Mouse (Mus musculus) myocyte (in vitro differentiated cells): ENCODE results near the gene Pah.

Source experiments
- CEBPB ChIP-seq: IDR thresholded peaks from 2 replicates; pipeline ENCODE4 v1.6.1; 2011; ENCODE audit warnings: mild to moderate bottlenecking, moderate library complexity; ENCODE audit not compliant: poor library complexity, insufficient read depth, severe bottlenecking
- E2F4 ChIP-seq: IDR thresholded peaks from one replicate; pipeline ENCODE4 v1.6.1; 2011; ENCODE audit warnings: mild to moderate bottlenecking, control low read depth, moderate library complexity; ENCODE audit not compliant: insufficient read depth
- MAX ChIP-seq: IDR thresholded peaks from one replicate; pipeline ENCODE4 v1.6.1; 2011; ENCODE audit warnings: low read depth, mild to moderate bottlenecking, control low read depth
- MYOG ChIP-seq, 3 experiments: IDR thresholded peaks; one replicate each; pipeline ENCODE4 v1.6.1; 2011; ENCODE audit warnings: control low read depth in 2 of 3, low read depth in 2 of 3, mild to moderate bottlenecking in 2 of 3; ENCODE audit not compliant: insufficient read length in 2 of 3, control insufficient read depth in 1 of 3, insufficient read depth in 1 of 3
- POLR2A ChIP-seq: IDR thresholded peaks from one replicate; pipeline ENCODE4 v1.6.1; 2011; ENCODE audit warnings: low read depth, mild to moderate bottlenecking, control low read depth, moderate library complexity; ENCODE audit not compliant: insufficient read length
- POLR2AphosphoS2 ChIP-seq: IDR thresholded peaks from one replicate; pipeline ENCODE4 v1.6.1; 2011; ENCODE audit warnings: low read depth, control low read depth; ENCODE audit not compliant: insufficient read length
- SRF ChIP-seq: IDR thresholded peaks from one replicate; pipeline ENCODE4 v1.6.1; 2011; ENCODE audit warnings: low read depth; ENCODE audit not compliant: control insufficient read depth, insufficient read length
- TCF12 ChIP-seq: IDR thresholded peaks from one replicate; pipeline ENCODE4 v1.6.1; 2011; ENCODE audit warnings: mild to moderate bottlenecking, control low read depth; ENCODE audit not compliant: poor library complexity, insufficient read depth, severe bottlenecking

DNA sequence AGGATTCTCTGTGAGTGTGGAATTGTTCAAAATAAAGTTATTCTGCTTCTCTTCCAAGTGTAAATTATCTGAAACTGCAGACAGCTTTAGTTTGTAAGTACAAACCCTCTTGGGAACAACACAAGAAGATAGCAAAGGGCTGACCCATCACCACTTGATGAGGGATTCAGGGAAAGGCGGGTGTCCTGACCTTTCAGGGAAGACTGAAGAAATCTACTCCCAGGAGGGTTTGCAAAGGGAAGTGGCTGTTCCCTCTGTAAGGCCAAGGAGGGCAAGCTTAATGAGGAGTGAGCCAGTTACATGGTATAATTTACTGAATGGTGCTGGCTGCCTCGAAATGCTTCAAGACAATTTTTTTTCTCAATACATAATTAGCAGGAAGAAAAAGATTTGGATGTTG is 72.3 kb downstream of the Pah start:
- TF ChIP-seq TCF12 (no peak), E2F4 (no peak), POLR2A (no peak), MAX (no peak), CEBPB (no peak), POLR2AphosphoS2 (no peak), SRF (no peak), MYOG (IDR thresholded peaks at IDR 0.05; ENCODE audit: control insufficient read depth in 1 of 3, insufficient read depth in 1 of 3, insufficient read length in 2 of 3, low read depth in 2 of 3) (no peak)
